Mouse (Mus musculus): ENCODE results near the gene Slc29a2. TPM values are rescaled to one million over a fixed set of nuclear protein-coding genes. Genes with fewer than 3 reads are reported as not detected.

The Slc29a2 gene
- total RNA-seq, 2 experiments from 2014 or later = 6.6 to 7.2 TPM

DNA sequence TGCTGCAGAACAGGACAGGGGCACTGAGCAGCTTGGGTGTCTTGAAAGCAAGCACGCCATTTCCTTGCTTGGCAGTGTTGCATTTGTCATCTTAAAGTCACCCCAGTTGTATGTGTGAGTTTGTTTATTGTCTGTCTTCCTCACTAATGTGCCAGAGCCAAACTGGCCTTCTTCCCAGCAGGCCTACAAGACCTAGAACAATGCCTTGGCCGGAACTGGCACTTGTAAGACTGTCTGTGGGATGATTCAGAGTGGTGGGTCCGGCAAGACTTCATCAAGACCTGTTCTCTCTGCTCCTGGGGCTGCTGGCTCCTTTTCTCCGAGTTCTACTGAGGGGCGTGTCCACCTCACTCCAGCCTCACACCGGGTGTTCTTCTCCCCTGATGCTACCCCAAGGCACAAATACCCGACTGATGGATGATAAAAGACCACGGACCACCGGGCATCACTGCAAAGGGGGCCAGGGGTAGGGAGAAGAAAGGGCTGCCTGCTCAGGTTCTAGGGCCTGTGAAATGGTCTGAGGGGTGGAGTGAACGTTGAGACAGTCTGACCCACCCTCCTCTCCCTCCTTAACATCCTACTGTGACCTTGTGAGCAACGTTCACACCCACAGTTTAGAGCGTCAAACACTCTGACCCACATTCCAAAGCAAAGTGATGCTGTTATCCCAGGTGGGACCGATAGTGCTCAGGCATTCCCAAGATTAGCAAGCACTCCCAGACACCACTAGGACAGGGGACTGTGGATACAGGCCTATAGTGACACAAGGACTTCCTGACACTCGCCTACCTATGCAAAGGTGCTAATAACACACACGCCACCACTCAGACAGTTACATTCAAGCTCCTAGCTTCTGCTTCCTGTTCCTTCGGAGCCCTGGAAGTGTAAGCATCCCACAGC is 34.5 kb downstream of the Slc29a2 start:
- no peak for DNase-seq (ENCODE audit: low spot score in 2 of 2)

- DNase-seq (ENCODE audit: low spot score in 2 of 2) = no peak
Measured at GRCm38 (mm10) chr19:5058801-5059771, 35.4 kb downstream of the Slc29a2 start.

DNA sequence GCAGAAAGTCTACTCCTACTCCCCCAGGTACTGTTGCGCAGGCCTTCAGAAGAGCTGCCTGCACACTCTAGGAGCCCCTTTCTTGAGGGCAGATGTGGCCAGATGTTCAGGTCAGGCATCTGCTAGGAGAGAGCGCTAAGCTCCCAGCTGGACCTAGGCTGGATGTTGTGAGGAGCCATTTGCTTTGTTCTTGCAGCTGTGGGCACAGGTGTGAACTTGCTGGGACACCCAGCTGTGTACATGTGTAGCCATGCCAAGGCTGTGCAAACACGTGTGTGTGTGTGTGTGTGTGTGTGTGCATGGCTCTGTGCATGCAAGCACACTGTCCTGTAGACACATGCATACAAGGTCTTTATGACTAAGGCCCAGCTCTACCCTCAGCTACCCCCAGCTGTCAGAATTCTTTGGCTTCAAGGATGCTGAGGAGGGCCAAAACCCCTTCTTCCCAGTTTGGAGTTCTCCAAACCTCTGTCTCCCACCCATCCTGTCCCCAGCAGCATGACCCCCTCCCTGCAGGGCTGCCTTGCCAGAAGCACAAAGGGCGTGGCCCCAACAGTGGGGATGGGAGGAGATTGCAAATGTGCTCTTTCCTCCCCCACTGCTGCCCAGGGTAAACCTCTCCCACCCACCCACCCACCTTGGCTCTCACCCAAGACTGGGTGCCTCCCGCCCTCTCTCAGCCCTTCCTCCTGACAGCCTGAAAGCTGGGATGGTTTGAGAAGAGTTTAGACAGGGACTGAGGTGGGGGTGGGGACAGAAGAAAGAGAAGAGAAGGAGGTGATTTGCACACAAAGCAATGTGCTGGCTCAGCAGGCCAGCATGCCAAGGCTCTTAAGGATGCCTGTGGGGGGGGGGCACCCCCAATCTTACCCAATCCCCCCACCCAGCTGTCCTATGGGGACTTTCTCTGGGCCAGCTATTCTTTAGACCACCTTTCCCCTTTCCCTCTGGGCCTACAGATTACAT is 37.0 kb downstream of the Slc29a2 start:
- DNase-seq (ENCODE audit: low spot score in 2 of 2) = no peak

DNA sequence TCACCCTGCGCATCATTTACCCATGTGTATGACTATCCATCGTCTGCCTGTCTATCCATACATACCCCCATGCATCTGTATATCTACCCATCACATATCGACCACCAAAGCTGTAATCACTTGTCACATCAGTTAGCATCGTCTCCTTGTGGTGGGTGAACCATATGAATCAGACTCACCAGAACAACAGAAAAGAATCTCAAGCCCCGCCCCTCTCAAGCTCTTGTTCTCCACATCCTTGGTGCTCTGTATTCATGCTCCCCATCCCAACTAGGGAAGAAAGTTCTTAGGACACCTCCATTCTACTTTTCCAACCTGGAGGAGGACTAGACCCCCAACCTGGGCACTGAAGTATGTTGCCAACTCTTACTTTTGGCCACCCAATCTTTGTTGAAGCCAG is 38.4 kb downstream of the Slc29a2 start:
- no peak for DNase-seq (ENCODE audit: low spot score in 2 of 2)

GRCm38 (mm10) chr19:5062446-5062845 is 38.8 kb downstream of the Slc29a2 start:
- no peak for DNase-seq (ENCODE audit: low spot score in 2 of 2)

GRCm38 (mm10) chr19:5065104-5065503 is 41.4 kb downstream of the Slc29a2 start:
- no peak for DNase-seq (ENCODE audit: low spot score in 2 of 2)

DNA sequence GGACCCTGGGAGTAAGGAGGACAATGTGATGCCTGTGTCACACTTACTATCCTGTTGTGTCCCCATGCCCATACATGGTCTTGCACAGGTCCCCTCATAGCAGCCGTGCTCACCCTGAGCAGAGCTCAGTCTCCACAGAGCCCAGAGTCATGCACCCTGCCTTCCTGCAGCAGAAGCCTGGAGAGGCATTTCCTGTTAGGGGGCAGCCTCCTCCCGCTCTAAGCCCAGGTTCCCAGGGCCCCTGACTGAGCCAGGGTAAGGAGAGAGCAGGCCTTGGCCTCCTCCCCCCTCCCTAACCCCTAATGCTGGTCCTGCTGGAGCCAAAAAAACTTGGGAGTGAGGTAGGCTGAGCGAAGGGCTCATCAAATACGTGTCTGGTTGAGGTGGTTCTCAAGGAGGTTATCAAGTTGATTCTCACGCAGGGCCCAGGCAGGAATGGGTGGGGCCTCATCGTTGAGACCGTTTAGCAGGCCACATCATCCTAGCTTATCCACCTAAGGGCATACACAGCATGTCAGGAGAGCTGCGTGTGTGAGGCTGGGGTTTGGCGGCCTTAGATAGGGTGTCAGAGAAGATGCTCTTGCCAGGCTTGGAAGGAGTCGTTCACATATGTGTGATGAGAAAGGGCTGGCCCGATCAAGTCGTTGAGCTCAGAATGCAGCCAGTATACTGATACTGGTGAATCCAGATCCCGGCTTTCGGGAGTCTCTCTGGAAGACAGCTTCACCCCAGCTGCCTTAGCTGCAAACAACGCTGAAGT is 43.6 kb downstream of the Slc29a2 start:
- no peak for DNase-seq (ENCODE audit: low spot score in 2 of 2)

- DNase-seq (ENCODE audit: low spot score in 2 of 2) = no peak
Measured at GRCm38 (mm10) chr19:5067867-5068569, 44.4 kb downstream of the Slc29a2 start, which contains the start of gene Cd248. TSS of gene Cd248 (plus strand) at chr19:5068078.

DNA sequence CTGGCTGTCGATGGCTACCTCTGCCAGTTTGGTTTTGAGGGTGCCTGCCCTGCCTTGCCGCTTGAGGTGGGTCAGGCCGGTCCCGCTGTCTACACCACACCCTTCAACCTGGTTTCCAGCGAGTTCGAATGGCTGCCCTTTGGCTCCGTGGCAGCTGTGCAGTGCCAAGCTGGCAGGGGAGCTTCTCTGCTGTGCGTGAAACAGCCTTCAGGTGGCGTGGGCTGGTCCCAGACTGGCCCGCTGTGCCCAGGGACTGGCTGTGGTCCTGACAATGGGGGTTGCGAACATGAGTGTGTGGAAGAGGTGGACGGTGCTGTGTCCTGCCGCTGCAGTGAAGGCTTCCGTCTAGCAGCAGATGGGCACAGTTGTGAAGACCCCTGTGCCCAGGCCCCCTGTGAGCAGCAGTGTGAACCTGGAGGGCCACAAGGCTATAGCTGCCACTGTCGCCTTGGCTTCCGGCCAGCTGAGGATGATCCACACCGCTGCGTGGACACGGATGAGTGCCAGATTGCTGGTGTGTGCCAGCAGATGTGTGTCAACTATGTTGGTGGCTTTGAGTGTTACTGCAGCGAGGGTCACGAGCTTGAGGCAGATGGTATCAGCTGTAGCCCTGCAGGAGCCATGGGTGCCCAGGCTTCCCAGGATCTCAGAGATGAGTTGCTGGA is 45.0 kb downstream of the Slc29a2 start:
- DNase-seq (ENCODE audit: low spot score in 2 of 2) = no peak

DNA sequence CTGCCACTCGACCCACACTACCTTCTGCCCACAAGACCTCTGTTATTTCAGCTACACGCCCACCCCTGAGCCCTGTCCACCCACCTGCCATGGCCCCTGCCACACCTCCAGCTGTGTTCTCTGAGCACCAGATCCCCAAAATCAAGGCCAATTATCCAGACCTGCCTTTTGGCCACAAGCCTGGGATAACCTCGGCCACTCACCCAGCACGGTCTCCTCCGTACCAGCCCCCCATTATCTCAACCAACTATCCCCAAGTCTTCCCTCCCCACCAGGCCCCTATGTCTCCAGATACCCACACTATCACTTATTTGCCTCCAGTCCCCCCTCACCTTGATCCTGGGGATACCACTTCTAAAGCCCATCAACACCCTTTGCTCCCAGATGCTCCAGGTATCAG is 45.8 kb downstream of the Slc29a2 start:
- DNase-seq (ENCODE audit: low spot score in 2 of 2) = no peak

DNA sequence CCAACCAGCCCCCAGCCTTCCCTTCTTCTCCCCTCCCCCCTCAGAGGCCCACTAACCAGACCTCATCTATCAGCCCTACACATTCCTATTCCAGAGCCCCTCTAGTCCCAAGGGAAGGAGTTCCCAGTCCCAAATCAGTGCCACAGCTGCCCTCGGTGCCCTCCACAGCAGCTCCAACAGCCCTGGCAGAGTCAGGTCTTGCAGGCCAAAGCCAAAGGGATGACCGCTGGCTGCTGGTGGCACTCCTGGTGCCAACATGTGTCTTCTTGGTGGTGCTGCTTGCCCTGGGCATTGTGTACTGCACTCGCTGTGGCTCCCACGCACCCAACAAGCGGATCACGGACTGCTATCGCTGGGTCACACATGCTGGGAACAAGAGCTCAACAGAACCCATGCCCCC is 46.3 kb downstream of the Slc29a2 start:
- no peak for DNase-seq (ENCODE audit: low spot score in 2 of 2)

- no peak for DNase-seq (ENCODE audit: low spot score in 2 of 2)
Measured at GRCm38 (mm10) chr19:5071077-5071476, 47.4 kb downstream of the Slc29a2 start.

DNA sequence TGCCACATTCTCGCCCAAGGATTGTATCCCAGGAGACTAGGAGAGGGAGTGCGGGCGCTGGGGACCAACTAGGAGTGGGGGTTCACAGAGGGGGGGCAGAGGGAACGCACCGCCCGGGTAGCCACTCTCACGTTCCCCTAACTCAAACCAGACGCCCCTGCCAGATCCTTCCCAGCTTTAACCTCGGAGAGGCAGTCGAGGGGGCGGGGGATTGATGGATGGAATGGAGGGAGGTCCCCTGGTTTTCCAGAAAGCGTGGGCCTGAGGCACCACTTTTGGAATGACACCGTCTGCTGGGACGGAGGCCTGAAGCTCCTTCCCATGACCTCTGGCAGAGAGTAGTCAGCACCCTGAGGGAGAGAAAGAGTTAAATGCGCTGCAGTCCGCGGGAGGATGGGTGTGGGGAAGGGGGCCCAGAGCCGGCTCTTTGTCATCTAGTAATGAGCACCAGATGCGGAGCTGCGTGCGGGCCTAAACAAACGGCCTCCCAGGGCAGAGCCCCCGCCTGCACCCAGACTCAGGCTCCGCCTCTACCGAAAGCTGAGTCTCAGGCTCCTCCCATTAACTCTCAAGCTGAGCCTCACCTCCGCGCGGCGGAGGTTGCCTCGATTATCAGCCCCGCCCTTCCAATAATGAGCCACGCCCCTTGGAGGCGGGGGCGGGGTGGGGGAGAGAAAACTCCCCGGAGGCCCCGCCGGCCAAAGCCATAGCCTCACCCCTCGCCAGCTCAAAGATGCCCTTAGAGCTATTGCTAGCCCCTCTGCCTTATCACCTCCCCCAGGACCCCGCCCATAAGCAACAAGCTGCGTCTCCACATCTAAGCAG is 48.1 kb downstream of the Slc29a2 start:
- peak in 1 of 2 experiments; percentile 54 for DNase-seq (ENCODE audit: low spot score in 2 of 2)

GRCm38 (mm10) chr19:5072389-5073019 is 48.8 kb downstream of the Slc29a2 start:
- DNase-seq (ENCODE audit: low spot score in 2 of 2) = no peak

GRCm38 (mm10) chr19:5073028-5073427 is 49.4 kb downstream of the Slc29a2 start:
- DNase-seq (ENCODE audit: low spot score in 2 of 2) = no peak

DNA sequence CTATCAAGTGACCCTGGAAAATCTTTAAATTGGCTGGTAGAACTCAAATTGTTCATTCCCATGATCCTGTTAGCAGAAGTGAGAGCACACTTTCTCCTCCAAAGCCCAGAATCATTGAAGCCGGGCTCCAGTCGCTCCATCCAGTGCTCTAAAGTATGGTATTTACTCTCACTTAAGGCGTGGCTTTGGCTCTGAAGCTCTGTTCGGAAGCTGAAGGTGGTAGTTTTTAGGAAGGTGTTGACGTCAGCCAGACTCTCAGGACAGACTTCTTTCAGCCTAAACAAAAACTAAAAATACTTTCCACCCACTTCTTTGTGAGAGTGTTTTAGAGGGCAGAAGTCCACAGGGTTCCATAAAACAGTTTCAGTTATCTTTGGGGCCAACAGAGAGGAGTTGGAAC is 49.9 kb downstream of the Slc29a2 start:
- no peak for DNase-seq (ENCODE audit: low spot score in 2 of 2)

DNA sequence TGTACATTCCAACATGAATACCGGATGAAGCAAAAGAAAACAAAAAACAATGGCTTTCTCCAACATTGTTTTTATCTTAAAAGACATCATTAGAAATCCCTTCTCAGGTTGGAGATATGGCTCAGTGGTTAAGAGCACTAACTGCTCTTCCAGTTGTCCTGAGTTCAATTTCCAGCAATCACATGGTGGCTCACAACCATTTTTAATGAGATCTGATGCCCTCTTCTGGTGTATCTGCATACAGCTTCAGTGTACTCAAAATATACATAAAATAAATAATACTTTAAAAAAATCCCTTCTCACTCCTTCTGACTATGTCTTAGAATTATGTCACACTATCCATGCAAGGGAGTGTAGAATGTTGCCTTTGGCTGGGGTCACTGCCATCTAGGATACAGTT is 55.6 kb downstream of the Slc29a2 start:
- no peak for DNase-seq (ENCODE audit: low spot score in 2 of 2)

All from adrenal gland, postnatal 4 days (tissue).